Mouse (Mus musculus): ENCODE measurements around the gene Atad1. TPM values are rescaled to one million over a fixed set of nuclear protein-coding genes. Genes with fewer than 3 reads are reported as not detected.

Gene Atad1
- polyA plus RNA-seq, 1 experiment: 10.4 TPM

- H3K79me3 ChIP-seq (ENCODE audit: low read depth): peaks cover 15% of the 10 kb centered on the region
- TF ChIP-seq MAX (IDR thresholded peaks at IDR 0.05) (no peak), CEBPB (IDR thresholded peaks at IDR 0.05; ENCODE audit: low read depth) (no peak), FOSL1 (IDR thresholded peaks at IDR 0.05; ENCODE audit: insufficient read depth, low read length, poor library complexity, severe bottlenecking) (no peak), MYOG (IDR thresholded peaks at IDR 0.05; ENCODE audit: control insufficient read depth, extremely low read depth, insufficient read length) (no peak), MYOD1 (IDR thresholded peaks at IDR 0.05; ENCODE audit: control insufficient read depth, insufficient read length, low read depth) (no peak)
- no peak overlapping the region for H3K4me3 ChIP-seq (ENCODE audit: insufficient read depth, poor library complexity, severe bottlenecking)
- H3K27me3 ChIP-seq (ENCODE audit: control insufficient read depth, insufficient read depth, insufficient read length): no peaks in the 10 kb centered on the region
- H3K36me3 ChIP-seq (ENCODE audit: control insufficient read depth, insufficient read depth): no peaks in the 10 kb centered on the region
- H3ac ChIP-seq (ENCODE audit: control insufficient read depth, insufficient read length, low read depth): no peak overlapping the region
- peaks cover 20% of the 10 kb centered on the region for H3K79me2 ChIP-seq (ENCODE audit: control insufficient read depth, insufficient read depth)
Measured at GRCm38 (mm10) chr19:32754188-32755000, 14.8 kb upstream of the Atad1 start.

- Histone ChIP-seq H3K79me2 (ENCODE audit: control insufficient read depth, insufficient read depth) (peaks cover 10% of the 10 kb centered on the region), H3K79me3 (ENCODE audit: low read depth) (peaks cover 4% of the 10 kb centered on the region), H3ac (ENCODE audit: control insufficient read depth, insufficient read length, low read depth) (no peak overlapping the region), H3K36me3 (ENCODE audit: control insufficient read depth, insufficient read depth) (no peaks in the 10 kb centered on the region), H3K4me3 (ENCODE audit: insufficient read depth, poor library complexity, severe bottlenecking) (no peak overlapping the region), H3K27me3 (ENCODE audit: control insufficient read depth, insufficient read depth, insufficient read length) (no peaks in the 10 kb centered on the region)
- TF ChIP-seq MYOD1 (IDR thresholded peaks at IDR 0.05; ENCODE audit: control insufficient read depth, insufficient read length, low read depth): no peak
- TF ChIP-seq FOSL1 (IDR thresholded peaks at IDR 0.05; ENCODE audit: insufficient read depth, low read length, poor library complexity, severe bottlenecking): no peak
- TF ChIP-seq MYOG (IDR thresholded peaks at IDR 0.05; ENCODE audit: control insufficient read depth, extremely low read depth, insufficient read length): no peak
- no peak for TF ChIP-seq CTCF (IDR thresholded peaks at IDR 0.05; ENCODE audit: control insufficient read depth, insufficient read depth, insufficient read length)
- TF ChIP-seq USF1 (IDR thresholded peaks at IDR 0.05; ENCODE audit: low read depth): no peak
- TF ChIP-seq CEBPB (IDR thresholded peaks at IDR 0.05; ENCODE audit: low read depth): no peak
- TF ChIP-seq MAX (IDR thresholded peaks at IDR 0.05): no peak
Measured at GRCm38 (mm10) chr19:32753386-32753785, 13.8 kb upstream of the Atad1 start.

- TF ChIP-seq MYOG (IDR thresholded peaks at IDR 0.05; ENCODE audit: control insufficient read depth, extremely low read depth, insufficient read length) (no peak), USF1 (IDR thresholded peaks at IDR 0.05; ENCODE audit: low read depth) (no peak), MYOD1 (IDR thresholded peaks at IDR 0.05; ENCODE audit: control insufficient read depth, insufficient read length, low read depth) (no peak), MAX (IDR thresholded peaks at IDR 0.05) (no peak), CEBPB (IDR thresholded peaks at IDR 0.05; ENCODE audit: low read depth) (peak; percentile 22), CTCF (IDR thresholded peaks at IDR 0.05; ENCODE audit: control insufficient read depth, insufficient read depth, insufficient read length) (no peak), FOSL1 (IDR thresholded peaks at IDR 0.05; ENCODE audit: insufficient read depth, low read length, poor library complexity, severe bottlenecking) (no peak)
- H3K36me3 ChIP-seq (ENCODE audit: control insufficient read depth, insufficient read depth): no peaks in the 10 kb centered on the region
- no peak overlapping the region for H3ac ChIP-seq (ENCODE audit: control insufficient read depth, insufficient read length, low read depth)
- H3K79me3 ChIP-seq (ENCODE audit: low read depth): no peaks in the 10 kb centered on the region
- H3K27me3 ChIP-seq (ENCODE audit: control insufficient read depth, insufficient read depth, insufficient read length): no peaks in the 10 kb centered on the region
- H3K4me3 ChIP-seq (ENCODE audit: insufficient read depth, poor library complexity, severe bottlenecking): no peak overlapping the region
- no peaks in the 10 kb centered on the region for H3K79me2 ChIP-seq (ENCODE audit: control insufficient read depth, insufficient read depth)
Measured at GRCm38 (mm10) chr19:32752357-32752756, 12.8 kb upstream of the Atad1 start.

GRCm38 (mm10) chr19:32749425-32749824, 9.8 kb upstream of the Atad1 start:
- no peak overlapping the region for H3K4me3 ChIP-seq (ENCODE audit: insufficient read depth, poor library complexity, severe bottlenecking)
- no peaks in the 10 kb centered on the region for H3K79me2 ChIP-seq (ENCODE audit: control insufficient read depth, insufficient read depth)
- no peaks in the 10 kb centered on the region for H3K27me3 ChIP-seq (ENCODE audit: control insufficient read depth, insufficient read depth, insufficient read length)
- no peak overlapping the region for H3ac ChIP-seq (ENCODE audit: control insufficient read depth, insufficient read length, low read depth)
- no peaks in the 10 kb centered on the region for H3K79me3 ChIP-seq (ENCODE audit: low read depth)
- TF ChIP-seq CTCF (IDR thresholded peaks at IDR 0.05; ENCODE audit: control insufficient read depth, insufficient read depth, insufficient read length) (peak; percentile 32), MYOG (IDR thresholded peaks at IDR 0.05; ENCODE audit: control insufficient read depth, extremely low read depth, insufficient read length) (no peak)
- no peaks in the 10 kb centered on the region for H3K36me3 ChIP-seq (ENCODE audit: control insufficient read depth, insufficient read depth)

GRCm38 (mm10) chr19:32740641-32741345, 1.2 kb upstream of the Atad1 start:
- H3K4me3 ChIP-seq (ENCODE audit: insufficient read depth, poor library complexity, severe bottlenecking): no peak overlapping the region
- no peaks in the 10 kb centered on the region for H3K79me2 ChIP-seq (ENCODE audit: control insufficient read depth, insufficient read depth)
- no peaks in the 10 kb centered on the region for H3K79me3 ChIP-seq (ENCODE audit: low read depth)
- no peak overlapping the region for H3ac ChIP-seq (ENCODE audit: control insufficient read depth, insufficient read length, low read depth)
- no peak for TF ChIP-seq CEBPB (IDR thresholded peaks at IDR 0.05; ENCODE audit: low read depth)
- no peak for TF ChIP-seq USF1 (IDR thresholded peaks at IDR 0.05; ENCODE audit: low read depth)
- TF ChIP-seq CTCF (IDR thresholded peaks at IDR 0.05; ENCODE audit: control insufficient read depth, insufficient read depth, insufficient read length): no peak
- TF ChIP-seq MAX (IDR thresholded peaks at IDR 0.05): no peak
- TF ChIP-seq FOSL1 (IDR thresholded peaks at IDR 0.05; ENCODE audit: insufficient read depth, low read length, poor library complexity, severe bottlenecking): no peak
- TF ChIP-seq MYOD1 (IDR thresholded peaks at IDR 0.05; ENCODE audit: control insufficient read depth, insufficient read length, low read depth): no peak
- TF ChIP-seq MYOG (IDR thresholded peaks at IDR 0.05; ENCODE audit: control insufficient read depth, extremely low read depth, insufficient read length): no peak
- H3K27me3 ChIP-seq (ENCODE audit: control insufficient read depth, insufficient read depth, insufficient read length): no peaks in the 10 kb centered on the region
- no peaks in the 10 kb centered on the region for H3K36me3 ChIP-seq (ENCODE audit: control insufficient read depth, insufficient read depth)

All from C2C12 (cell line).